In genomic region chr5:33335977-33336360, GRCm38 (mm10) we compare ENCODE assay signal across 8 mouse cellular contexts. TPM values are rescaled to one million over a fixed set of nuclear protein-coding genes. Genes with fewer than 3 reads are reported as not detected.
DNase-seq lines count a peak whose midpoint lies in the region; ATAC-seq lines count a peak whose summit lies in the region.

No protein-coding gene starts in this region.

- peak overlapping the region; percentile 92 for H3K9ac ChIP-seq in heart, embryonic 16.5 days (ENCODE audit: low read length)
- H3K9ac ChIP-seq in limb, embryonic 13.5 days = peak overlapping the region; percentile 98

- peak; percentile 3 for ATAC-seq in CD4-positive, CD25-positive, alpha-beta regulatory T cell, adult 4 months
- ATAC-seq in heart, embryonic 16.5 days (replicated peaks; ENCODE audit: extremely low read depth, insufficient read depth, low FRiP score) = peak; percentile 24; the same call in 1 of the 2 replicates
- ATAC-seq in limb, embryonic 13.5 days (ENCODE audit: low FRiP score, low read depth) = no peak

- WGBS in embryonic facial prominence, embryonic 10.5 days = under 1% methylated on average over 31 of the region's 31 CpGs
- WGBS in heart, embryonic 16.5 days = under 1% methylated on average over 31 of the region's 31 CpGs
- under 1% methylated on average over 31 of the region's 31 CpGs for WGBS in limb, embryonic 13.5 days
- WGBS in midbrain, embryonic 10.5 days = 4% methylated on average over 31 of the region's 31 CpGs

- peak overlapping the region; percentile 95 for H3K27ac ChIP-seq in embryonic facial prominence, embryonic 10.5 days (replicated peaks)
- peak overlapping the region; percentile 83 for H3K27ac ChIP-seq in heart, embryonic 16.5 days (ENCODE audit: low read length)
- H3K27ac ChIP-seq in limb, embryonic 13.5 days = peak overlapping the region; percentile 76
- peak overlapping the region; percentile 94 for H3K27ac ChIP-seq in midbrain, embryonic 10.5 days (replicated peaks)

- H3K27me3 ChIP-seq in embryonic facial prominence, embryonic 10.5 days (replicated peaks; ENCODE audit: low read depth, poor library complexity, severe bottlenecking) = no peaks in the 10 kb centered on the region
- no peaks in the 10 kb centered on the region for H3K27me3 ChIP-seq in heart, embryonic 16.5 days (ENCODE audit: control insufficient read depth, insufficient read depth, low read length)
- H3K27me3 ChIP-seq in limb, embryonic 13.5 days = no peaks in the 10 kb centered on the region
- H3K27me3 ChIP-seq in midbrain, embryonic 10.5 days (ENCODE audit: low read depth, poor library complexity, severe bottlenecking) = no peaks in the 10 kb centered on the region

- H3K36me3 ChIP-seq in embryonic facial prominence, embryonic 10.5 days (replicated peaks) = peaks cover 29% of the 10 kb centered on the region
- H3K36me3 ChIP-seq in heart, embryonic 16.5 days (ENCODE audit: control insufficient read depth, insufficient read depth) = peaks cover 6% of the 10 kb centered on the region; the same call in 1 of the 2 replicates
- H3K36me3 ChIP-seq in limb, embryonic 13.5 days = peaks cover 17% of the 10 kb centered on the region
- peaks cover 32% of the 10 kb centered on the region for H3K36me3 ChIP-seq in midbrain, embryonic 10.5 days

- DNase-seq in A20 (ENCODE audit: low read depth, low spot score) = peak; percentile 52
- DNase-seq in embryonic facial prominence, embryonic 10.5 days (ENCODE audit: low spot score) = peak; percentile 66
- peak; percentile 49 for DNase-seq in midbrain, embryonic 10.5 days (ENCODE audit: low spot score)
- peak; percentile 19 to 38 for DNase-seq in spleen, postnatal 36 days (ENCODE audit: low spot score in 2 of 2)
- DNase-seq in cerebellum, adult 9-11 months = no peak

- H3K9me3 ChIP-seq in embryonic facial prominence, embryonic 10.5 days = peaks cover 14% of the 10 kb centered on the region; the same call in 1 of the 2 replicates
- peaks cover 4% of the 10 kb centered on the region; the same call in 1 of the 2 replicates for H3K9me3 ChIP-seq in heart, embryonic 16.5 days (replicated peaks; ENCODE audit: control insufficient read depth, low read length)
- no peaks in the 10 kb centered on the region for H3K9me3 ChIP-seq in limb, embryonic 13.5 days
- peaks cover 14% of the 10 kb centered on the region for H3K9me3 ChIP-seq in midbrain, embryonic 10.5 days (replicated peaks)

- H3K4me1 ChIP-seq in embryonic facial prominence, embryonic 10.5 days = peaks cover 18% of the 10 kb centered on the region
- peaks cover 19% of the 10 kb centered on the region for H3K4me1 ChIP-seq in heart, embryonic 16.5 days (ENCODE audit: control insufficient read depth, insufficient read depth, low read length)
- peaks cover 20% of the 10 kb centered on the region for H3K4me1 ChIP-seq in limb, embryonic 13.5 days
- H3K4me1 ChIP-seq in midbrain, embryonic 10.5 days = peaks cover 23% of the 10 kb centered on the region

- H3K4me3 ChIP-seq in embryonic facial prominence, embryonic 10.5 days = peak overlapping the region; percentile 100
- peak overlapping the region; percentile 80 for H3K4me3 ChIP-seq in heart, embryonic 16.5 days (ENCODE audit: low read length)
- peak overlapping the region; percentile 100 for H3K4me3 ChIP-seq in limb, embryonic 13.5 days
- peak overlapping the region; percentile 100 for H3K4me3 ChIP-seq in midbrain, embryonic 10.5 days

- H3K4me2 ChIP-seq in heart, embryonic 16.5 days (ENCODE audit: low read depth, low read length) = peak overlapping the region; percentile 91
- peak overlapping the region; percentile 88 for H3K4me2 ChIP-seq in limb, embryonic 13.5 days (replicated peaks)

RNA-seq across cellular contexts. Expression of gene Maea, which starts 0.7 kb away (rescaled TPM):
- polyA plus RNA-seq in CD4-positive, CD25-positive, alpha-beta regulatory T cell, adult 4 months (2017; shearing (Covaris generic)) = 10 to 100 TPM; 69.2 to 98.9 TPM
- 154 and 163 TPM in 2 replicates for polyA plus RNA-seq in embryonic facial prominence, embryonic 10.5 days (2016; fragmentation: Nextera tagmentation; extraction: Ambion mirVana)
- polyA plus RNA-seq in heart, embryonic 16.5 days (2015; fragmentation: Nextera tagmentation; extraction: Ambion mirVana) = 144 and 145 TPM in 2 replicates
- polyA plus RNA-seq in limb, embryonic 13.5 days (2015; fragmentation: Nextera tagmentation; extraction: Ambion mirVana) = 130 and 131 TPM in 2 replicates
- 177 and 182 TPM in 2 replicates for polyA plus RNA-seq in midbrain, embryonic 10.5 days (2016; fragmentation: Nextera tagmentation; extraction: Ambion mirVana)

RNA-seq across cellular contexts. Expression of gene Uvssa, which starts 42.4 kb away (rescaled TPM):
- polyA plus RNA-seq in CD4-positive, CD25-positive, alpha-beta regulatory T cell, adult 4 months (2017; shearing (Covaris generic)) = 10 to 100 TPM; 24.0 to 27.5 TPM
- polyA plus RNA-seq in embryonic facial prominence, embryonic 10.5 days (2016; fragmentation: Nextera tagmentation; extraction: Ambion mirVana) = 7.7 and 8.8 TPM in 2 replicates
- polyA plus RNA-seq in heart, embryonic 16.5 days (2015; fragmentation: Nextera tagmentation; extraction: Ambion mirVana) = 4.2 and 4.7 TPM in 2 replicates
- polyA plus RNA-seq in limb, embryonic 13.5 days (2015; fragmentation: Nextera tagmentation; extraction: Ambion mirVana) = 13.1 and 13.9 TPM in 2 replicates
- polyA plus RNA-seq in midbrain, embryonic 10.5 days (2016; fragmentation: Nextera tagmentation; extraction: Ambion mirVana) = 6.1 and 8.1 TPM in 2 replicates
